Mouse (Mus musculus): ENCODE measurements around the gene Rnf166.
A peak's percentile ranks its signal among the peaks of the same experiment; 100 is the strongest.

Rnf166 gene

DNA sequence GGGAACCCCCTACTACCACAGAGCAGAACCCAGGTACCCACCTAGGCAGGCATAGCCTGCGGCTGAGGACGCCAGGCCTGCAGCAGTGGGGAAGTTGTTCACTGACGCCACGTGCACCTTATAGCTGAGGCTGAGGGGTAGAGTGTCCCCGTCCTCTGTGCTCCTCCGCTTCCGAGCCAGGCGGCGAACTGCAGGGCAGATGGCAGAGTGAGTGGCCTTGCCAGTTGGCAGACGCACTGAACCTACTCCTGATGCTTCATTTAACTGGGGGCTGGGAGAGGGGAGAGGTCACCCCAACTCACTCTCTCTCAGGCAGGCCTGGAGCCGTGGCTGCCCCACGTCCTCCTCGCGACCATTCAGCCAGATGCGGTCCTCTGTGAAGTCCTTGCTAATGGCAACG, 36.5 kb downstream of the Rnf166 start:
- no peak for DNase-seq (ENCODE audit: low read depth)

DNA sequence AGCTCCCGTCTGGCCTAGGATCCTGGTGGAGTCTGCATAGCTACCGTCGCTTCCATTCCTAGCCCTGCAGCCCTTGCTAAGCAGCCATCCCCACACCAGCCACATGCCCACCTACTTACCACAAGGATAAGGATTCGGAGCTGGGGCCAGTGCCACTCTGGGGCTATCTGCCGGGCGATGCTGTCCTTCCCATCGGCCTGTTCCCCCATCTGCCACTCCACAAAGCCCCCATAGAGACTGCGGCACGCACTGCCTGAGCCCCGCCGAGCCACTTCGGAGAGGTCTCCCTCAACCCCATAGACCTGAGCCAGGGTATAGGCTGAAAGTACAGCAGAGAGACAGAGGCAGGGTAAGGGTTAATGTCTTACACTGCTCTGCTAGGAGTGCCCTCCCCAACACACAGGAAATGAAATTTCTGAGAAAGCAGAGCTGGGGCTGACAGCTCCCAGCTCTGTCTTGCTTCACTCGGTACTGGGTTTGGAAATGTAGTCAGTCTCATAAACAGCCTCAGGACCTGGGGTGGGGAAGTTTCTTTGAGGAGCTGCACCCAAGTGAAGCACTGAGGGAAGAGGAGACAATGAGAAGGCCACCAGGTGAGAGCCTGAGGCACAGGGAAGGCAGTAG, 38.0 kb downstream of the Rnf166 start:
- peak; percentile 67 for DNase-seq (ENCODE audit: low read depth)

DNA sequence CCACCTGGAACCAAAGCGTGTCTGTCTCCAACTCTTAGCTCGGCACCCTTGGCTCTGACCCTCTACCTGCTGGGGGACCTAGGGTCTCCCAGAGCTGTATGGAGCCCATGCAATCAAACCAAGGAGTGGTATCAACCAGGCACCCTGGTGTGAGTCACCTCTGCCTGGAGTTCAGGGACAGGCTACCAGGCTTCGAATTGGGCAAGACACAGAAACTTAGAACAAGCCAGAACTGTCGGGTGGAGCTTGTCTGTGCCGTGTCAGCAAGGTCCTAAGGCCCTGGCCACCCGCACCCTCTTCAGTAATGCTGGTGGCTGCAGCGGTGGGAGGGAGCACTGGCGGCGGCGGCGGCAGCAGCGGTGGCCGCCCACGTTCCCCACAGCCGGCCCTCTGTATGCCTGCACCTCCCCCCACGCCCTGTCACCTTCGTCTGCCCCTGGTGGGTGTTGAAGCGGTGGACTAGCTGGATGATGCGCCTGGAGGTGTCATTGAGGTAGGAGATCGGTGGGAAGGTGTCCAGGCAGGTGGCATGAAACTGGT, 39.2 kb downstream of the Rnf166 start:
- peak; percentile 61 for DNase-seq (ENCODE audit: low read depth)

DNA sequence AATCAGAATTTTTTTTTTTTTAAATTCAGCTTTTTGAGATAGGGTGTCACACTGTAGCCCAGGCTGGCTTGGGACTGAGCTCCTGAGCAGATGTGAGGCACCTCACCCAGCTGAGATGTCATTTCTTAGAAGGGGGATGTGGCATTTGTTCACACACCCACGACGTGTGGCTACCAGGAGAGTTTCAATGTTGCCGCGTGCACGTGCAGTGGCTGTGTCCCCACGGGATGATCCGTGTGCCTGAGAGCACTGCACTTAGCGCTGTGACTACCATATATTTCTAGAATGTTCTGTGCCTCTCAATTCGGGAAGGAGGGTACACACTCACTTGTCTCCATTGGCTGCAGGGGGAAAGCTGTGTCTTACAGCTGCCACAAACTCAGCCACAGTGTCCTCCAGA, 39.7 kb downstream of the Rnf166 start:
- DNase-seq (ENCODE audit: low read depth), result peak; percentile 69

DNA sequence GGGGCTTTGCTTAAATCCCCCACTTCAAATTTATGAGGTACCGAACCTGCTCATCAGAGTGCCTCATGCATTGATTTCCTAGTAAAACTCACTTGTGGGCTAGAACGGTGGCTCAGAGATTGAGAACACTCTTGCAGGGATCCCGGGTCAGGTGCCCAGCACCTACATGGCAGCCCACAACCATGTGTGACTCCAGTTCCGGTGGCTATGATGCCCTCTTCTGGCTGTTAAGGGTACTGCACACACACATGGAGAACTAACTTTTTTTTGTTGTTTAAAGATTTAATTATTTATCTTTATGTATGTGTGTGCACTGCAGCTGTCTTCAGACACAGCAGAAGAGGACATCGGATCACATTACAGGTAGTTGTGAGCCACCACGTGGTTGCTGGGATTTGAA, 40.5 kb downstream of the Rnf166 start:
- peak; percentile 63 for DNase-seq (ENCODE audit: low read depth)

DNA sequence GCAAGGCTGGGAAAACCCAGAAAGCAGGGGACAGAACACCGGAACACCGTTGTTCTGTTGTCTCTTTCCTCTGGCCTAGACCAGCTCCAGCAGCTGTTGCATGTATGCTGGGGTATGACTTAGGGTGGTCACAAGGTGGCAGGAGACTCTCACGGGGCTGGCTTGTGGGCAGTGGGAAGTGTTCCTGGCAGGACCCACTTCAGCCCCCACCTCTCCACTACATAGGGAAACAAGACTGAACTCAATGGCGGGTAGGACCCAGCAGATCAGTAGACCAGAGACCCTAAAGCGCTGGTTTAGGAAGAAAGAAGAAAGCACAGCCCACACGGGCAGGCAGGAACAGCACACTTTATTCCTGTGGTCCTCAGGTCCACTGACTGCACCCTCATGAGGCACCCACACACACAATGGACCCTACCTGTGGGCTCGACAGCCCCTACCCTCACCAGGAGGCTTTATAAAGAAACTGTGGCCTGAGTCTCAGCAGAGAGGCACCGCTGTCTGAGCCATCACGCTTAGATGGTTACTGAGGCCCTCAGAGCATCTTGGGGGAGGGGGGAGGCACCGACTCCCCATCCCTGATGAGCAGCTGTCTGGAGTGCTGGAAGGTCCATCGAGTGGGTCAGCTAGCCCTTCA, 42.5 kb downstream of the Rnf166 start:
- no peak for DNase-seq (ENCODE audit: low read depth)

DNA sequence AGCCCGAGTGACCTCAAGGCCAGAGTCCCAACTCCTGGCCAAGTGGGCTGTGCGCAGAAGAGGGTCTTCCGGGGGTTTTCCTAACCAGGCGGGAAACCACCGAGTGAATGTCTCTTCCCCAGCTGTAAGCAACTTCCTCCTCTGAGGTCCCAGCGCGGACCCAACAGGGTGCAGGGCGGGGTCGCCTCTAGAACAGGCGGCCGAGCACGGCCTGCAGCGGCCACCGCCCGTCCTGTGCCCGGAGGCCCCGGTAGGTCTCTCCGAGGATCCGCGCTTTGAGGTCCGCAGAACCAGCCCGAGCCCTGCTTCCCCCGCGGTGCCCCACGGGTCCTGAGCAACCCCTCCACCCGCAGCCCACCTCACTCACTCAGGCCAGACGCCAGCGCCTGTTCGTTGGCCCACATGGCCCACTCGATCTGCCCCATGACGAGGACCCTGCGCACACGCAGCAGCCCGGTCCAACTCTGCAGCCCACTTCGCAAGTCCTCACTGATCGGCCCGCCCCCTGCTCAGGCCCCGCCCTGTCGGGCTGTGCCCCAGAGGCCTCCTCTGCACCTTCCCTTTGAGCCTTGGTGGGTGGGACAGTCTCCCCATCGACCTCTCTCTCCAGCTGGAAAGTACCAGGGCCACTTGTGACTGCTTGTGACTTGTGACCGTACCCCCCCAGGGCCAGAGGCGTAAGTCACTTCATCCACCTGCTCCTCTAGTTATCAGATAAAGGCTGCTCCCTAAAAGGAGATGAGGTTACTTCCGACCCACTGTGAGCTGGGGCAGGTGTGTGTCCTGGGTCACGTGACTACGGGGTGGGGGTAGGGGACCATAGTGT, 43.2 kb downstream of the Rnf166 start, which contains the start of gene Cyba:
Gene Cyba, minus strand, starts transcription at position 488 of the 826 bp plus-strand sequence.
- peak; percentile 92 for DNase-seq (ENCODE audit: low read depth)

DNA sequence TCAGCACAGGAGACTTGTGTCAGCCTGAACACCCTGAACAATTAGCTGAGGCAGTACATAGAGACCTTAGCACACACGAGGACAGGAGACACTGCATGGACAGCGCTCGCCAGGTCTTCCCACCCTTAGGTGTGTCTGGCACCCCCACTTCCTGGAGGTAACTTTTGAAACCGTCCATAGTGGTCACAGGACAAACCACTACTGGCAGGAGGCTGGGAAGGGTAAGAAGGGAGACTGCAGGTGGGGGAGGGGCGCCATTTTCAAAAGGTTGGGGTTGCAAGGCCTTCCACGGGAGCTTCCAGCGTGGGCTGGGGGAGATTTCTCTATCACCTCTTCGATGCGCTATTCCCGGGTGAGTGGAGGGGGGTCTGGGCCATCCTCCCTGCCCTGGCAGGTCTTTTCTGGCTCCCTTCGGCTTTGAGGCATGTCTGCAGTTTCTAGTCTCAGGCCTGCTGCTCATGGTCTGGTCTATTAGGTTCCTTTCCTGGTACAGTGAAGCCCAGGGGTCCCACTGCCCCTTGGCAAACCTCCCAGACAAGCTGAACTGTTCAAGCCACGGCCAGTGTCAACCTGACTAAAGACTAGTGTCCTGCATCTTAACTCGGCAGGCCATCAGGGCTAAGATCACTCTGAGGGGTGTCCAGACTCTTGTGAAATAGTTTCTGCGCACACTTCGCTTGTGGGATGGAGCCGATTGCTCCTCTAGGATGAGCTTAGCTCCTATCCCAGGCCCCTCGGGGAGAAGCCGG, 44.0 kb downstream of the Rnf166 start:
- peak; percentile 61 for DNase-seq (ENCODE audit: low read depth)

DNA sequence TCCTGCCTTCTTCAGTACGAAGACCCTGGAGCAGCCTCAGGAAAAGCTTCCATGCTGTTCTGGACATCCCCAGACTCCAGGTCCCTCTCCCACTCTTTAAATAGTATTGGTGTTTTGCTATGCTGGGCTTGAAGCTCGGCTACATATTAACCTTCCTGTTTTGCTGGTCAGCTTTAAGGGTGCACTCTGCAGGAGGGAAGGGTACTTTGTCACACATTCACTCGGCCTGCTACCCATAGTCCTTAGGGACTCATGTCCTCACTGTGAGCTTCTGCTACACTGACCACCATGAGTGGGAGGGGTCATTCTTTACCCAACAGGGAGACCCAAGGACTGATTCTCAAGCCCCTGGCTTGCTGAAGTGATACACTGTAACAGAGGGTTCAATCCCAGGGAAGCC, 45.2 kb downstream of the Rnf166 start:
- DNase-seq (ENCODE audit: low read depth), result peak; percentile 21

DNA sequence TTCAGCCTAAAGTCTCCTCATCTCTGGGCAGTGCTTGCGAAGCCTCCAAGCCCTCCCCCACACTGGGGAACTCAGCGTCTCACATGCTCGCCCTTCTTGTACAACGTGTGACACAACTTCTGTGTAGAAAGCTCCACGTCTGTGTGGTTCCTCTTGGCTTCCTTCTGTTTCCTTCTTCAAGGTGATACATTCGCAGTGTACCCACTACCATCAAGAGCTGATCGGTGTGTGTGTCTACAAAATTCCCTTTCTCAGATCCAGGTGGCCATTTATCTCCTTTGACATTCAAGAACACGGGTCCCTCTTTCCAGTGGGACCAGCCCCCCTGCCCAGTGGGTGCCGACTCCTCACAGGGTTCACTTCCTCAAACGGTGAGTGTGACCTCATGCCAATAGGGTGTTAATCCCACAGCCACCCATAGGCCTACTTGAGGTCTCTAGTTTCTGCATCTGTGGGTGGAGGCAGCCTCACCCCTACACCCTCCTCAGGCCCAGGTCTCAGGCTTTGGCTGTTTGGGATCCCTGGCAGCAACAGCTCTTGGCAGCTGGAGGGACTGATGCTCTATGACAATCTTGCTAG, 45.7 kb downstream of the Rnf166 start:
- peak; percentile 49 for DNase-seq (ENCODE audit: low read depth)

DNA sequence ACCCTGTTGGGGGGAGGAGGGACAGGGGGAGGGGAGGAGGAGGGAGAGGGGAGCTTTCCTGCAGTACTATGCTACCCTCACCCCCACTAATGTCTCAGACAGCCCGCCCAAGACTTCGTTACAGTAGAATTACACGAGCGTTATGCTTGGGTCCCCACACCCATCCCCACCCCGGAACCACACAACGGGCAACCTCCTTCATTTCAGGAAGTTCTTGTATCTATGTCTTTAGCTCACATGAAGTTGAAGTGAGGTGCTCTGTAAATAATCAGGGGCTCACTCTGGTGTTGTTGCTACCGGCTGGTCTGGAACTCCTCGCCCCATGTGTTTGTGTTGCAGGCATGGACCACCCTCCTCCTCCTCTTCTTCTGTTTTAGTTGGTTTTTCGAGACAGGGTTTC, 47.7 kb downstream of the Rnf166 start:
- no peak for DNase-seq (ENCODE audit: low read depth)

DNA sequence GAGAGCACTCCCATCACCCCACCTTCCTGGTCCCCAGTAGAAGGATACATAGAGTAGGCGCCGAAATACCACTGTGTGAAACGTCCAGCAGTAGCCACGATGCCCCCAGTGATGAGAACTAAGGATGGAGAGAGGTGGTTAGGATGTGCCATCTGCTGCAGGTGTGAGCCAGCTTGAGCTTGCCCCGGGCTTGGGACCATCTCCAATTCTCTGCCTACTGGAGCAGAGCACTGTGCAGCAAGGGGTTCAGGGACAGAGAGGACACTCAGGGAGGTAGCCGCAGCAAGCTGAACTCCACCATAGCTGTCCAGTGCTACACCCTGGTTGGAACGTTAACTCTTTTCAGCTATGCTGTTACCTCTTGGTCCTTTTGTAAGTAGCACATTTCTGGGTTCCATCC, 48.3 kb downstream of the Rnf166 start:
- DNase-seq (ENCODE audit: low read depth), result no peak

DNA sequence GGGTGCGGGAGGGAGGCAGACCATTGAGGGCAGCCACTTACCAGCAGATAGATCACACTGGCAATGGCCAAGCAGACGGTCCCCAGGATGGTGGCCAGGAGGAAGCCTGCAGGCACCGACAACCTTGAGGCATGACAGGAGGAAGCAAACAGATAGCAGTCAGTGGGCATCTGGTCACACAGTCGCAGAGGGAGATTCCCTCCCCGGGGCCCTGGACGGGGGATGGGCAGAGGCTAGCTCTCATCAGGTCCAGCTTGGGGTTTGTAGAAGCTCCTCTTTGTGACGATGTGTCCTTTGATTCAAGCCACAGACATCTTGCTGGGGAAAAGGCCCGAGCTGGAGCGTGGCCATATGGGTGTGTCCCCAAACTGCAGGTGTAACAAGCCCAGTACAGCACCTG, 49.7 kb downstream of the Rnf166 start:
- DNase-seq (ENCODE audit: low read depth), result no peak

DNA sequence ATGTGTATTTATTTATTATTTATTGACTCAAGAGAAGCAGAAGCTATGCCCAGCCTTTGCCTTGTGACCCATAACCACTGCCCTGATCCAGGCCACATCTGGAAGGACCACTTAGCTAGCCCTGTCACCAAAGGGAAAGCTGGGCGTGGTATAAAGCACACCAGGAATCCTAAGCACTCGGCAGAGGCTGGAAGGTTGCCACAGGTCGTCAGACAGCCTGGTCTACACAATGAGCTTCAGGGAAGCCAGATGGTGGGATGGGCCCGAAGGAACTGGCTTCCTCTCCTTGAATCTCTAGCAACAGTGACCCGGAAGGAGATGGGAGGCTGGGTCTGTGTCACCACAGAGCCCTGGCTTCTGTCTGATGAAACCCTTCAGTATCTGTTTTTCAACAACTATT, 52.2 kb downstream of the Rnf166 start:
- no peak for DNase-seq (ENCODE audit: low read depth)

DNA sequence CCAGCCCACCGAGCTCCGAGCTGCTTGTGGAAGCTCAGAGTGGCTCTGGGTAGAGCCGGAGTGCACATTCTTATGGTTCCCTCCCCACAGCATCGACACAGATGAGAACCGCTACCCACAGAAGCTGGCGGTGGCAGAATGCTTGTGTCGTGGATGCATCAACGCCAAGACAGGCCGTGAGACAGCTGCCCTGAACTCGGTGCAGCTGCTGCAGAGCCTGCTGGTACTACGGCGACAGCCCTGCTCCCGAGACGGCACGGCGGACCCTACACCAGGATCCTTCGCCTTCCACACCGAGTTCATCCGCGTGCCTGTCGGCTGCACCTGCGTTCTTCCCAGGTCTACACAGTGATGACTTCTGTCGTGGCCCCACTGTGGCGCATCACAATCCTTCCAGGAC, 52.6 kb downstream of the Rnf166 start:
- DNase-seq (ENCODE audit: low read depth), result no peak

DNA sequence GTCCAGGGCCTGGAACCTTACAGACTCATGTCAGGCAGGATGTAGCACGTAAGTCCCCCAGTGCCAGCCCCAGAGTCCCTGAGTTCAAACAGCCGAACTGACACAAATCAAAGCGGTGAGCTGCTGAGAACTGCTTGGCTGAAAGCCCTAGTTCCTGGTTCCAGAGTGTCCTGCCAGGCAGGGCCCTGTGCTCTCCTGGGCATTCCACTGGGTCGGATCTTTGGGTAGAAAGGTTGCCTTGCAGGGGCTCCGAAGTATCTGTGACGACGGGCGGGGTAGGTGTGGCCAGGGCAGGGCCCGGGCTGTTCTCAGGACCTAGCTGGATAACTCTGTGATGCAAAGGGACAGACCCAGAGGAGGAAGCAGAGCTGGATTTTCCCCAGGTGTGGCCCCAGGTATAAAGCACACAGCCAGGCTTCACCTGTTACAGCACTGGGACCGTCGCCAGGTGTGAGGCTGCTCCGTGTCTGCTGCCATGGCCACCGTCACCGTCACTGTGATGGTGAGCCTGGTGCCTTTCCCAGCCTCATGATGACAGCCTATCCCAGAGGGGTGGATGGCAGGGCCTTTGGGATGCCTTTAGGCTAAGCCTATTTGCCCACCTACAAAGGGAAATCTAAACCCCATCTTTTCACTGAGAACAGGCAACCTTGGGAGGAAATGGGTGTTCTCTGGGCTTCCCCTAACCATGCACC, 54.3 kb downstream of the Rnf166 start, which contains the start of gene Il17c:
Gene Il17c, plus strand, starts transcription at position 645 of the 695 bp plus-strand sequence.
- DNase-seq (ENCODE audit: low read depth), result no peak

DNA sequence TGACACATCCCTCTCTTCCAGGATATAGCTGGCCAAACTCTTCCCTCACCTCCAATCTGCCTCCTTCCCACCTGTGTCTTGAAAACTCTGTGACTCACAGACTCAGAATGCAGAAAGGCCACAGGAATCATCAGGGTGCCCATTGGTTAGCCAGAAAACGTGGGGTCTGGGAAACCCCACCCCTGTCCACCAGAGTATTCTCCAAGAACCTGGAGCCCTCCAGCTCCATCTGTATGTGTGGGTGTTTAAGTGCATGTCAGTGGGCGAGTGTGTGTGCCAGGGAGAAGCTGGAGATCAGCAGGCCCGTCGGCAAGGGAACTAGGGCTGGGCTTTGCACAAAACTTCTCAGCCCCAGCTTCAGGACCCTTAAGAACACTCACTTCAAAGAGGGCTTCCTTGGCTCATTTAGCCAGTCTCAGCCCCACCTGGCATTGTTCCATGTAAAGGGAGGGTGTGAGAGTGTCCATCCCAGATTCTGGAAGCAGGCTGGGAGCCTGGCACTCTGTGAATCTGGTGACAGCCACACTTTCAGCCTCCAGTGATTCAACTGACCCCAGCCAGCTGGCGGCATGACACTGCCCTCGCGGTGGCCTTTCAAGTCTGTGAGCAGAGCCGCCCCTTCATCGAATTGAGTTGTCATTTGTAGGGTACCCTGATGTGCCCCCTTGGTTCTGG, 55.8 kb downstream of the Rnf166 start:
- DNase-seq (ENCODE audit: low read depth), result no peak
